ENCODE assay signal across 8 mouse cellular contexts in genomic region chr17:47922579-47922978, GRCm38 (mm10). TPM values are rescaled to one million over a fixed set of nuclear protein-coding genes. Genes with fewer than 3 reads are reported as not detected.
DNase-seq lines count a peak whose midpoint lies in the region; ATAC-seq and TF ChIP-seq lines count a peak whose summit lies in the region.

No protein-coding gene starts in this region.

- no peaks in the 10 kb centered on the region for H3K9me3 ChIP-seq in kidney, embryonic 15.5 days (replicated peaks)
- H3K9me3 ChIP-seq in hindbrain, embryonic 13.5 days: no peaks in the 10 kb centered on the region
- no peaks in the 10 kb centered on the region for H3K9me3 ChIP-seq in midbrain, embryonic 13.5 days

- no peak for DNase-seq in kidney, postnatal 4 days
- no peak for DNase-seq in left cerebral cortex, postnatal 25 days (ENCODE audit: low spot score in 2 of 2)
- DNase-seq in gastrocnemius, postnatal 14 days: no peak
- no peak for DNase-seq in thymus, postnatal 36 days

- TF ChIP-seq POLR2A in cortical plate, adult 2 months (IDR thresholded peaks at IDR 0.05; ENCODE audit: extremely low read depth, insufficient read depth, low read length): no peak

- peak overlapping the region; percentile 96 for H3K4me3 ChIP-seq in kidney, embryonic 15.5 days (replicated peaks)
- H3K4me3 ChIP-seq in cortical plate, adult 2 months (ENCODE audit: insufficient read depth, low read length): peak overlapping the region; percentile 76; the same call in 1 of the 2 replicates
- peak overlapping the region; percentile 80 for H3K4me3 ChIP-seq in hindbrain, embryonic 13.5 days
- peak overlapping the region; percentile 86 for H3K4me3 ChIP-seq in midbrain, embryonic 13.5 days (replicated peaks)

- peak overlapping the region; percentile 60 for H3K9ac ChIP-seq in kidney, embryonic 15.5 days
- peak overlapping the region; percentile 83 for H3K9ac ChIP-seq in hindbrain, embryonic 13.5 days
- H3K9ac ChIP-seq in midbrain, embryonic 13.5 days (replicated peaks): peak overlapping the region; percentile 94

- H3K36me3 ChIP-seq in kidney, embryonic 15.5 days: no peaks in the 10 kb centered on the region
- no peaks in the 10 kb centered on the region for H3K36me3 ChIP-seq in hindbrain, embryonic 13.5 days
- no peaks in the 10 kb centered on the region for H3K36me3 ChIP-seq in midbrain, embryonic 13.5 days

- TF ChIP-seq CTCF in cortical plate, adult 2 months (IDR thresholded peaks at IDR 0.05; ENCODE audit: extremely low read depth, insufficient read depth, low read length): no peak

- intact Hi-C loops in left cerebral cortex, postnatal 25 days (cut with DNase I): no loop called here
- intact Hi-C loops in gastrocnemius, postnatal 14 days (cut with DNase I; ENCODE audit: low total_unique reads): loop anchor here (5.0 to 10.0 kb wide), 2 partner anchors 50 to 122 kb away; no protein-coding TSS in a partner anchor

- no peak for ATAC-seq in kidney, embryonic 15.5 days (replicated peaks; ENCODE audit: low FRiP score)
- ATAC-seq in hindbrain, embryonic 13.5 days (ENCODE audit: low FRiP score): no peak
- ATAC-seq in midbrain, embryonic 13.5 days: no peak

- no peak overlapping the region for H3K27ac ChIP-seq in kidney, embryonic 15.5 days
- no peak overlapping the region for H3K27ac ChIP-seq in cortical plate, adult 2 months (ENCODE audit: insufficient read depth, low read length)
- no peak overlapping the region for H3K27ac ChIP-seq in hindbrain, embryonic 13.5 days
- H3K27ac ChIP-seq in midbrain, embryonic 13.5 days: no peak overlapping the region

- H3K4me1 ChIP-seq in kidney, embryonic 15.5 days: peaks cover 67% of the 10 kb centered on the region
- no peaks in the 10 kb centered on the region for H3K4me1 ChIP-seq in cortical plate, adult 2 months (ENCODE audit: control insufficient read depth, insufficient read depth, low read length)
- peaks cover 69% of the 10 kb centered on the region for H3K4me1 ChIP-seq in hindbrain, embryonic 13.5 days (replicated peaks)
- H3K4me1 ChIP-seq in midbrain, embryonic 13.5 days (replicated peaks): peaks cover 74% of the 10 kb centered on the region

- WGBS in kidney, embryonic 15.5 days: under 1% methylated on average over 24 of the region's 24 CpGs
- 2% methylated on average over 24 of the region's 24 CpGs for WGBS in hindbrain, embryonic 13.5 days
- WGBS in midbrain, embryonic 13.5 days: 0% methylated on average over 24 of the region's 24 CpGs

- H3K4me2 ChIP-seq in kidney, embryonic 15.5 days: peak overlapping the region; percentile 93
- peak overlapping the region; percentile 98 for H3K4me2 ChIP-seq in hindbrain, embryonic 13.5 days
- peak overlapping the region; percentile 93 for H3K4me2 ChIP-seq in midbrain, embryonic 13.5 days (replicated peaks)

- 0 out of 2 replicates have a peak, but pooled peaks cover 8% of the 10 kb centered on the region for H3K27me3 ChIP-seq in kidney, embryonic 15.5 days
- peaks cover 70% of the 10 kb centered on the region for H3K27me3 ChIP-seq in hindbrain, embryonic 13.5 days
- peaks cover 12% of the 10 kb centered on the region; the same call in 1 of the 2 replicates for H3K27me3 ChIP-seq in midbrain, embryonic 13.5 days

RNA-seq across cellular contexts. Expression of gene Foxp4, which starts 1.9 kb away (rescaled TPM):
- 13.0 and 13.7 TPM in 2 replicates for polyA plus RNA-seq in kidney, embryonic 15.5 days (2015; fragmentation: Nextera tagmentation; extraction: Ambion mirVana)
- 44.5 and 48.1 TPM in 2 replicates for polyA plus RNA-seq in cortical plate, adult 2 months (2012; rRNA removed)
- polyA plus RNA-seq in hindbrain, embryonic 13.5 days (2015; fragmentation: Nextera tagmentation; extraction: Ambion mirVana): 19.6 and 19.9 TPM in 2 replicates
- 16.0 and 25.2 TPM in 2 replicates for polyA plus RNA-seq in midbrain, embryonic 13.5 days (2015; fragmentation: Nextera tagmentation; extraction: Ambion mirVana)
- 10 to 100 TPM; 41.3 to 42.7 TPM for total RNA-seq in left cerebral cortex, postnatal 25 days (2021)
- 1 to 10 TPM; 7.5 to 9.2 TPM for total RNA-seq in gastrocnemius, postnatal 14 days (2021)
